Mouse (Mus musculus): Measurements from ENCODE around the gene 4933402J07Rik. TPM values are rescaled to one million over a fixed set of nuclear protein-coding genes. Genes with fewer than 3 reads are reported as not detected.
A peak's percentile ranks its signal among the peaks of the same experiment; 100 is the strongest.

The 4933402J07Rik gene
- polyA plus RNA-seq, 1 experiment: not detected

GRCm38 (mm10) chr8:87619529-87619928 is 55.9 kb downstream of the 4933402J07Rik start:
- Histone ChIP-seq H3K4me1 (ENCODE audit: control insufficient read depth, insufficient read depth, low read length) (no peaks in the 10 kb centered on the region), H3K36me3 (ENCODE audit: control insufficient read depth, insufficient read depth, low read length) (no peaks in the 10 kb centered on the region), H3K4me3 (ENCODE audit: insufficient read depth, low read depth, low read length) (no peak overlapping the region), H3K27ac (ENCODE audit: insufficient read depth, low read depth, low read length) (no peak overlapping the region), H3K27me3 (replicated peaks; ENCODE audit: control insufficient read depth, insufficient read depth, low read length) (no peaks in the 10 kb centered on the region)
- TF ChIP-seq POLR2A (IDR thresholded peaks at IDR 0.05; ENCODE audit: low read depth, low read length) (no peak), CTCF (conservative IDR thresholded peaks at IDR 0.05; ENCODE audit: insufficient read depth, insufficient read length, low read depth, low read length) (no peak)
- WGBS: 78% methylated on average over 2 of the region's 2 CpGs
- DNase-seq: no peak

- 76% methylated on average over 6 of the region's 6 CpGs for WGBS
- DNase-seq: no peak
- Histone ChIP-seq H3K27me3 (replicated peaks; ENCODE audit: control insufficient read depth, insufficient read depth, low read length) (no peaks in the 10 kb centered on the region), H3K27ac (ENCODE audit: insufficient read depth, low read depth, low read length) (no peak overlapping the region), H3K36me3 (ENCODE audit: control insufficient read depth, insufficient read depth, low read length) (no peaks in the 10 kb centered on the region), H3K4me3 (ENCODE audit: insufficient read depth, low read depth, low read length) (no peak overlapping the region), H3K4me1 (ENCODE audit: control insufficient read depth, insufficient read depth, low read length) (no peaks in the 10 kb centered on the region)
- TF ChIP-seq POLR2A (IDR thresholded peaks at IDR 0.05; ENCODE audit: low read depth, low read length) (no peak), CTCF (conservative IDR thresholded peaks at IDR 0.05; ENCODE audit: insufficient read depth, insufficient read length, low read depth, low read length) (no peak)
These were observed 56.6 kb downstream of the 4933402J07Rik start for GRCm38 (mm10) chr8:87620225-87620624.

GRCm38 (mm10) chr8:87621181-87621580 is 57.5 kb downstream of the 4933402J07Rik start:
- Histone ChIP-seq H3K4me3 (ENCODE audit: insufficient read depth, low read depth, low read length) (no peak overlapping the region), H3K4me1 (ENCODE audit: control insufficient read depth, insufficient read depth, low read length) (no peaks in the 10 kb centered on the region), H3K27ac (ENCODE audit: insufficient read depth, low read depth, low read length) (no peak overlapping the region), H3K27me3 (replicated peaks; ENCODE audit: control insufficient read depth, insufficient read depth, low read length) (no peaks in the 10 kb centered on the region), H3K36me3 (ENCODE audit: control insufficient read depth, insufficient read depth, low read length) (no peaks in the 10 kb centered on the region)
- no peak for DNase-seq
- 80% methylated on average over 12 of the region's 12 CpGs for WGBS
- no peak for TF ChIP-seq CTCF (conservative IDR thresholded peaks at IDR 0.05; ENCODE audit: insufficient read depth, insufficient read length, low read depth, low read length)
- no peak for TF ChIP-seq POLR2A (IDR thresholded peaks at IDR 0.05; ENCODE audit: low read depth, low read length)

- Histone ChIP-seq H3K27ac (ENCODE audit: insufficient read depth, low read depth, low read length) (no peak overlapping the region), H3K36me3 (ENCODE audit: control insufficient read depth, insufficient read depth, low read length) (no peaks in the 10 kb centered on the region), H3K4me1 (ENCODE audit: control insufficient read depth, insufficient read depth, low read length) (no peaks in the 10 kb centered on the region), H3K4me3 (ENCODE audit: insufficient read depth, low read depth, low read length) (no peak overlapping the region), H3K27me3 (replicated peaks; ENCODE audit: control insufficient read depth, insufficient read depth, low read length) (no peaks in the 10 kb centered on the region)
- DNase-seq: no peak
- WGBS: 20% methylated on average over 6 of the region's 6 CpGs
- TF ChIP-seq POLR2A (IDR thresholded peaks at IDR 0.05; ENCODE audit: low read depth, low read length) (no peak), CTCF (conservative IDR thresholded peaks at IDR 0.05; ENCODE audit: insufficient read depth, insufficient read length, low read depth, low read length) (no peak)
These were observed 66.0 kb downstream of the 4933402J07Rik start for GRCm38 (mm10) chr8:87629656-87630055.

- no peaks in the 10 kb centered on the region for H3K36me3 ChIP-seq (ENCODE audit: control insufficient read depth, insufficient read depth, low read length)
- H3K4me3 ChIP-seq (ENCODE audit: insufficient read depth, low read depth, low read length): no peak overlapping the region
- H3K27me3 ChIP-seq (replicated peaks; ENCODE audit: control insufficient read depth, insufficient read depth, low read length): no peaks in the 10 kb centered on the region
- no peak for DNase-seq
- 90% methylated on average over 7 of the region's 7 CpGs for WGBS
- H3K4me1 ChIP-seq (ENCODE audit: control insufficient read depth, insufficient read depth, low read length): no peaks in the 10 kb centered on the region
- TF ChIP-seq CTCF (conservative IDR thresholded peaks at IDR 0.05; ENCODE audit: insufficient read depth, insufficient read length, low read depth, low read length) (no peak), POLR2A (IDR thresholded peaks at IDR 0.05; ENCODE audit: low read depth, low read length) (no peak)
- no peak overlapping the region for H3K27ac ChIP-seq (ENCODE audit: insufficient read depth, low read depth, low read length)
These were observed 68.1 kb downstream of the 4933402J07Rik start for GRCm38 (mm10) chr8:87631776-87632175.

GRCm38 (mm10) chr8:87636226-87636742 is 72.6 kb downstream of the 4933402J07Rik start:
- Histone ChIP-seq H3K27ac (ENCODE audit: insufficient read depth, low read depth, low read length) (no peak overlapping the region), H3K36me3 (ENCODE audit: control insufficient read depth, insufficient read depth, low read length) (no peaks in the 10 kb centered on the region), H3K27me3 (replicated peaks; ENCODE audit: control insufficient read depth, insufficient read depth, low read length) (no peaks in the 10 kb centered on the region), H3K4me3 (ENCODE audit: insufficient read depth, low read depth, low read length) (no peak overlapping the region), H3K4me1 (ENCODE audit: control insufficient read depth, insufficient read depth, low read length) (no peaks in the 10 kb centered on the region)
- WGBS: 40% methylated on average over 11 of the region's 11 CpGs
- peak; percentile 13 for DNase-seq
- TF ChIP-seq POLR2A (IDR thresholded peaks at IDR 0.05; ENCODE audit: low read depth, low read length): no peak
- no peak for TF ChIP-seq CTCF (conservative IDR thresholded peaks at IDR 0.05; ENCODE audit: insufficient read depth, insufficient read length, low read depth, low read length)

Other genes starting within 250 kb of the 4933402J07Rik start
- 0.23 and 0.28 TPM in 2 replicates for gene Cbln1, start 91.2 kb upstream of the 4933402J07Rik start, polyA plus RNA-seq (2012; rRNA removed)